Mouse (Mus musculus) gastrocnemius, adult 2 months (tissue): Measurements from ENCODE around the gene Selenom. TPM values are rescaled to one million over a fixed set of nuclear protein-coding genes. Genes with fewer than 3 reads are reported as not detected.
A peak's percentile ranks its signal among the peaks of the same experiment; 100 is the strongest.

Experiments
- DNase-seq: peaks from one replicate; pipeline ENCODE4 v3.0.0; 2022
- H3K27ac ChIP-seq: fragments of 200-600 bp; 2 replicates; pipeline ENCODE4 v1.8.1; 2022; ENCODE audit warnings: mild to moderate bottlenecking
- H3K4me3 ChIP-seq: fragments of 200-600 bp; 2 replicates; pipeline ENCODE4 v1.8.1; 2022; ENCODE audit warnings: mild to moderate bottlenecking, moderate library complexity
- CTCF ChIP-seq: fragments of 200-600 bp; IDR thresholded peaks from 2 replicates; pipeline ENCODE4 v1.8.1; 2022; ENCODE audit warnings: antibody characterized with exemption, mild to moderate bottlenecking, moderate library complexity
- intact Hi-C: fragments of 180-260 bp; cut with DNase I; formaldehyde crosslinking; loops from one replicate; pipeline ENCODE4 v1.15.1; 2025
- total RNA-seq, 2 experiments: library from RNA; stranded (reverse); gene quantifications; 2 replicates each; pipeline ENCODE4 v1.2.3; 2021

Selenom gene
- total RNA-seq, 2 experiments from 2014 or later: 11.6 to 17.5 TPM

- Histone ChIP-seq H3K27ac (peak overlapping the region; percentile 93), H3K4me3 (peak overlapping the region; percentile 71)
- TF ChIP-seq CTCF: no peak
- intact Hi-C loops: loop anchor here (5.0 kb wide), 2 partner anchors 36 to 111 kb away; partner anchors contain the start of gene Morc2a
- no peak for DNase-seq
These were observed 21.6 kb downstream of the Selenom start for GRCm38 (mm10) chr11:3536082-3536481.

DNA sequence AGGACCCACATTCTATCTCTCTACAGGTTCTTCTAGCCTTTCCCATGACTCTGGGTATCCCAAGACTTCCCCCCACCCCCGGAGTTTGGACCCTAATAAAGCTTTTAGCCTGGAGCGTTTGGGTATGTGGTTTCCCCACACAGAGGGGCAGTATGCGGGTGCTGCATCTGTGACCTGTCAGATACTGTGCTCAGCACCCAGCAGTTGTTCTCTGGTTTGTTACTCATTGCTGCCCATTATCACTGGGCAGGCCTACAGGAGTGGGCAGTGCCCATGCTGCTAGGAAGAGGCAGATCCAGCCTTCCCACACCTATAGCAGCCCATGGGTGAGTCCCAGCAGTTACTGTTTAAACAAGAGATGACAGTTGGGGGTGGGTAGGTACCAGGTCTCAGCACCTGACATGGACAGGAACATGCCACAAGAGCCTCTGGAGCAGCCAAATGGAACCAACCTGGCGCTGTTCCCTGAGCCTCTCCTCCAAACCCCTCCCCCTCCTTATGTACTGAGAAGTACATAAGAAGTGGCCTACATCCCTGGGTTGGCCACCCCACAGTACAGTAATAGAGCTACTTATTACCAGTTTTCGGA is 22.4 kb downstream of the Selenom start:
- peak overlapping the region; percentile 71 for H3K4me3 ChIP-seq
- no peak for TF ChIP-seq CTCF
- intact Hi-C loops: loop anchor here (5.0 kb wide), 2 partner anchors 35 to 110 kb away; partner anchors contain the start of gene Morc2a
- peak; percentile 14 for DNase-seq
- peak overlapping the region; percentile 93 for H3K27ac ChIP-seq

GRCm38 (mm10) chr11:3537711-3538110 is 23.2 kb downstream of the Selenom start:
- DNase-seq: peak; percentile 19

GRCm38 (mm10) chr11:3538341-3538740 is 23.9 kb downstream of the Selenom start:
- no peak for TF ChIP-seq CTCF

More at GRCm38 (mm10) chr11:3537711-3538110, 23.2 kb downstream of the Selenom start:
- intact Hi-C loops: loop anchor here (5.0 kb wide), 2 partner anchors 35 to 110 kb away; partner anchors contain the start of gene Morc2a
- no peak for TF ChIP-seq CTCF
- peak overlapping the region; percentile 71 for H3K4me3 ChIP-seq
- H3K27ac ChIP-seq: peak overlapping the region; percentile 93

GRCm38 (mm10) chr11:3539111-3539825 is 24.8 kb downstream of the Selenom start:
- Histone ChIP-seq H3K4me3 (peak overlapping the region; percentile 71), H3K27ac (peak overlapping the region; percentile 93)
- intact Hi-C loops: loop anchor here (5.0 kb wide), 2 partner anchors 33 to 108 kb away; partner anchors contain the start of gene Morc2a
- peak; percentile 21; the same call in 1 of the 2 replicates for TF ChIP-seq CTCF
- DNase-seq: peak; percentile 94

More at GRCm38 (mm10) chr11:3538341-3538740, 23.9 kb downstream of the Selenom start:
- intact Hi-C loops: loop anchor here (5.0 kb wide), 2 partner anchors 34 to 109 kb away; partner anchors contain the start of gene Morc2a
- no peak for DNase-seq
- Histone ChIP-seq H3K27ac (peak overlapping the region; percentile 93), H3K4me3 (peak overlapping the region; percentile 71)

DNA sequence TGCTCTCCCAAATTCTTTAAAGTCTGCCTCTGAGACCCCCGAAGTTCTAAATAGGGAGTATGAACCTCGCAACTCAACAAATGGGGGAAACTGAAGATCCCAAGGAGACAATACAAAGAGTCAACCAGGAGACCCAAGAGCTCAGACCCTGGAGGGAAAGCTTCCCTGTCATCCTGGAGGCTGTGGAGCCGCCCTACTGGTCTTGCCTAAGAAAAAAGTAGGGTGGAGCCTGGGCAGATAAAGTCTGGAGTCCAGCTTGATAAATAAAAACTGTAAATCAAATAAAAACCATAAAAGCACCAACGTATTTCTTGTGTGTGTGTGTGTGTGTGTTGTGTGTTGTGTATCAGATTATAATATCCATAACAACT is 25.3 kb downstream of the Selenom start:
- DNase-seq: peak; percentile 14
- intact Hi-C loops: loop anchor here (5.0 kb wide), 2 partner anchors 32 to 107 kb away; partner anchors contain the start of gene Morc2a
- TF ChIP-seq CTCF: peak; percentile 14; the same call in 1 of the 2 replicates
- Histone ChIP-seq H3K27ac (peak overlapping the region; percentile 93), H3K4me3 (peak overlapping the region; percentile 71)

DNA sequence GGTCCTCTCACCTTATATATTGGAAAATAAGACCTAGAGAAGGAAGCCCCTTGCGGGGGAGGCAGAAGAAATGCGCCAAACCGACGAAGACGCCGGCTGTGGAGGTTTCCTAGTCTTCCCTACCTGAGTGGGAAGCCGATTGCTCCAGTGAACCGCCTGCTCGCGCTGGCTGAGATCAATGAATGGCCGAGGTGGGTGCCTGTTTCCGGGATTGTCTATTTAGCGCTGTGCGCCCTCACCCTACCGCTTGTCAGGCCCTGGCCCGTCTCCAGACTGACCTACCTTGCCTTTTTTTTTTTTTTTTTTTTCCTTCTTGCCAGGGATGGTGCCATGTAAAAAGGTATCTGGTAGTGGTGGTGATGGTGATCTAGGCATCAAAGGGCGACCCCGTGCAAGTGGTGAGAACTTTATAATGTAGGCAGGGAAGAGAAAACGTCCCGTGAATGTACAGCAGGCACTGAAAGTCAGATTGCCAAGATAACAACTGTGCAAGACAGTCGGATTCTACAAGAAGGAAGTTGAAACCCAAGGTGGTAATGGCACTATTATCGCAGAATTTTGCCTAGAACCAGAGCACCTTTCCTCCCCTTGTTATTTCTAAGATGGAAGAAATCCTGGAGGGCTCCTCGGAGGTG is 26.1 kb downstream of the Selenom start, which contains the start of gene Smtn:
Gene Smtn (minus strand): TSS at position 162 of the 635 bp plus-strand sequence.
- H3K4me3 ChIP-seq: peak within 1 kb of the TSS; percentile 71
- DNase-seq: peak; percentile 20
- peak within 1 kb of the TSS; percentile 93 for H3K27ac ChIP-seq
- intact Hi-C loops: no loop called here
- TF ChIP-seq CTCF: no peak

DNA sequence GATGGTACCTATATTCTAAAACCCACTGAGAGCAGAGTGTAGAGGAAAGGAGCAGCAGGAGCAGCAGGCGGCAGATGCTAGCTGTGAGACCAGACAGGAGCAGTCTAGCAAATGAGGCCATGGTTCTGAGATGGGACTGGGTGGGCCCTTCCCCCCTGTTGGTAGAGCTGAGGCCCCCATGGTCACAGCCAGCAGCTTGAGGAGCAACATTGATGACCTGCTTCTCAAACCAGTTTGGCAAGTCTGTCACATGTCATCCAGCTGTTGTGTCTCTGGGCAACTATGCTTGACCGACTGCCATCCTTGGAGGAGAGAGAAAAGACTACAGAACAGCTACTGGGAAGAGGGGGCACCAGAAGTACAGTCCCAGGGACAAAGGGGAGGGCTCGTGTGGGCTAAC is 27.4 kb downstream of the Selenom start:
- intact Hi-C loops: no loop called here
- Histone ChIP-seq H3K27ac (peak overlapping the region; percentile 84), H3K4me3 (no peak overlapping the region)
- DNase-seq: peak; percentile 13
- TF ChIP-seq CTCF: no peak

GRCm38 (mm10) chr11:3543001-3543400 is 28.5 kb downstream of the Selenom start:
- intact Hi-C loops: no loop called here
- DNase-seq: peak; percentile 91
- no peak for TF ChIP-seq CTCF
- Histone ChIP-seq H3K4me3 (no peak overlapping the region), H3K27ac (peak overlapping the region; percentile 84)

GRCm38 (mm10) chr11:3544409-3544808 is 29.9 kb downstream of the Selenom start:
- no peak overlapping the region for H3K4me3 ChIP-seq
- TF ChIP-seq CTCF: peak; percentile 26; the same call in 1 of the 2 replicates
- intact Hi-C loops: no loop called here
- DNase-seq: no peak
- H3K27ac ChIP-seq: peak overlapping the region; percentile 84

GRCm38 (mm10) chr11:3545531-3546241 is 31.2 kb downstream of the Selenom start:
- Histone ChIP-seq H3K4me3 (peak overlapping the region; percentile 53), H3K27ac (peak overlapping the region; percentile 81)
- DNase-seq: no peak
- intact Hi-C loops: no loop called here
- no peak for TF ChIP-seq CTCF

GRCm38 (mm10) chr11:3546242-3546562 is 31.7 kb downstream of the Selenom start:
- no peak for TF ChIP-seq CTCF
- peak; percentile 15 for DNase-seq
- Histone ChIP-seq H3K4me3 (peak overlapping the region; percentile 32; the same call in 1 of the 2 replicates), H3K27ac (peak overlapping the region; percentile 81)
- intact Hi-C loops: no loop called here
